Mouse (Mus musculus): ENCODE results near the gene Crxos. TPM values are rescaled to one million over a fixed set of nuclear protein-coding genes. Genes with fewer than 3 reads are reported as not detected.

Crxos gene
- polyA plus RNA-seq, 1 experiment from 2014 or later: not detected

- Histone ChIP-seq H3K27me3 (replicated peaks; ENCODE audit: control insufficient read depth, insufficient read depth, low read length) (no peaks in the 10 kb centered on the region), H3K9me3 (replicated peaks; ENCODE audit: control insufficient read depth, low read length) (no peaks in the 10 kb centered on the region), H3K36me3 (ENCODE audit: control insufficient read depth, insufficient read depth, low read length) (peaks cover 11% of the 10 kb centered on the region), H3K9ac (ENCODE audit: low read length) (peak overlapping the region; percentile 13; the same call in 1 of the 2 replicates), H3K4me3 (ENCODE audit: low read depth, low read length) (no peak overlapping the region), H3K4me2 (ENCODE audit: low read length) (peak overlapping the region; percentile 38), H3K4me1 (ENCODE audit: control insufficient read depth, insufficient read depth, low read length) (peaks cover 6% of the 10 kb centered on the region), H3K27ac (ENCODE audit: low read depth, low read length) (no peak overlapping the region)
- DNase-seq (ENCODE audit: low spot score) (peak; percentile 54), ATAC-seq (no peak)
- WGBS: 9% methylated on average over 23 of the region's 23 CpGs
Observed at GRCm38 (mm10) chr7:15948381-15948941, 66.0 kb downstream of the Crxos start.

GRCm38 (mm10) chr7:15949216-15949790, 66.9 kb downstream of the Crxos start:
- peaks cover 6% of the 10 kb centered on the region for H3K4me1 ChIP-seq (ENCODE audit: control insufficient read depth, insufficient read depth, low read length)
- H3K9ac ChIP-seq (ENCODE audit: low read length): no peak overlapping the region
- WGBS: 87% methylated on average over 7 of the region's 7 CpGs
- ATAC-seq (no peak), DNase-seq (ENCODE audit: low spot score) (no peak)
- H3K27ac ChIP-seq (ENCODE audit: low read depth, low read length): no peak overlapping the region
- peaks cover 2% of the 10 kb centered on the region; the same call in 1 of the 2 replicates for H3K36me3 ChIP-seq (ENCODE audit: control insufficient read depth, insufficient read depth, low read length)
- no peak overlapping the region for H3K4me2 ChIP-seq (ENCODE audit: low read length)
- H3K4me3 ChIP-seq (ENCODE audit: low read depth, low read length): no peak overlapping the region
- no peaks in the 10 kb centered on the region for H3K9me3 ChIP-seq (replicated peaks; ENCODE audit: control insufficient read depth, low read length)
- H3K27me3 ChIP-seq (replicated peaks; ENCODE audit: control insufficient read depth, insufficient read depth, low read length): no peaks in the 10 kb centered on the region

GRCm38 (mm10) chr7:15950008-15950407, 67.6 kb downstream of the Crxos start:
- H3K27me3 ChIP-seq (replicated peaks; ENCODE audit: control insufficient read depth, insufficient read depth, low read length): no peaks in the 10 kb centered on the region
- WGBS: 83% methylated on average over 15 of the region's 15 CpGs
- DNase-seq (ENCODE audit: low spot score) (no peak), ATAC-seq (no peak)
- H3K4me2 ChIP-seq (ENCODE audit: low read length): no peak overlapping the region
- H3K36me3 ChIP-seq (ENCODE audit: control insufficient read depth, insufficient read depth, low read length): no peaks in the 10 kb centered on the region
- no peaks in the 10 kb centered on the region for H3K9me3 ChIP-seq (replicated peaks; ENCODE audit: control insufficient read depth, low read length)
- no peak overlapping the region for H3K4me3 ChIP-seq (ENCODE audit: low read depth, low read length)
- no peak overlapping the region for H3K27ac ChIP-seq (ENCODE audit: low read depth, low read length)
- no peak overlapping the region for H3K9ac ChIP-seq (ENCODE audit: low read length)
- H3K4me1 ChIP-seq (ENCODE audit: control insufficient read depth, insufficient read depth, low read length): peaks cover 1% of the 10 kb centered on the region

GRCm38 (mm10) chr7:15952416-15952815, 70.0 kb downstream of the Crxos start:
- no peak for DNase-seq (ENCODE audit: low spot score)
- no peaks in the 10 kb centered on the region for H3K9me3 ChIP-seq (replicated peaks; ENCODE audit: control insufficient read depth, low read length)
- H3K4me3 ChIP-seq (ENCODE audit: low read depth, low read length): no peak overlapping the region
- H3K27me3 ChIP-seq (replicated peaks; ENCODE audit: control insufficient read depth, insufficient read depth, low read length): no peaks in the 10 kb centered on the region
- no peaks in the 10 kb centered on the region for H3K36me3 ChIP-seq (ENCODE audit: control insufficient read depth, insufficient read depth, low read length)
- H3K4me2 ChIP-seq (ENCODE audit: low read length): no peak overlapping the region
- no peak for ATAC-seq
- no peak overlapping the region for H3K9ac ChIP-seq (ENCODE audit: low read length)
- WGBS: 79% methylated on average over 3 of the region's 3 CpGs
- no peaks in the 10 kb centered on the region for H3K4me1 ChIP-seq (ENCODE audit: control insufficient read depth, insufficient read depth, low read length)
- no peak overlapping the region for H3K27ac ChIP-seq (ENCODE audit: low read depth, low read length)

Other genes with a start within 250 kb of the Crxos start
- gene Obox3, start 242.7 kb upstream of the Crxos start, polyA plus RNA-seq (2014; fragmentation: Nextera tagmentation; extraction: Ambion mirVana): not detected in 2 replicates
- not detected in 2 replicates for gene Obox5, start 132.5 kb upstream of the Crxos start, polyA plus RNA-seq (2014; fragmentation: Nextera tagmentation; extraction: Ambion mirVana)
- not detected in 2 replicates for gene Obox6, start 42.9 kb upstream of the Crxos start, polyA plus RNA-seq (2014; fragmentation: Nextera tagmentation; extraction: Ambion mirVana)
- gene Crx, start 2.6 kb upstream of the Crxos start, polyA plus RNA-seq (2014; fragmentation: Nextera tagmentation; extraction: Ambion mirVana): 0.09 TPM in 1 of 2 replicates, not detected in the other
- gene Selenow, start 39.8 kb downstream of the Crxos start, polyA plus RNA-seq (2014; fragmentation: Nextera tagmentation; extraction: Ambion mirVana): 1,730 and 1,790 TPM in 2 replicates
- gene Nop53, start 63.5 kb downstream of the Crxos start, polyA plus RNA-seq (2014; fragmentation: Nextera tagmentation; extraction: Ambion mirVana): 142 and 147 TPM in 2 replicates
- 4.5 and 6.2 TPM in 2 replicates for gene Ehd2, start 85.0 kb downstream of the Crxos start, polyA plus RNA-seq (2014; fragmentation: Nextera tagmentation; extraction: Ambion mirVana)
- 4.3 and 6.0 TPM in 2 replicates for gene Bicra, start 165.3 kb downstream of the Crxos start, polyA plus RNA-seq (2014; fragmentation: Nextera tagmentation; extraction: Ambion mirVana)
- gene Zfp541, start 179.2 kb downstream of the Crxos start, polyA plus RNA-seq (2014; fragmentation: Nextera tagmentation; extraction: Ambion mirVana): 0.16 TPM in 1 of 2 replicates, not detected in the other
- gene Napa, start 215.8 kb downstream of the Crxos start, polyA plus RNA-seq (2014; fragmentation: Nextera tagmentation; extraction: Ambion mirVana): 156 and 164 TPM in 2 replicates
- 34.5 and 37.0 TPM in 2 replicates for gene Kptn, start 237.3 kb downstream of the Crxos start, polyA plus RNA-seq (2014; fragmentation: Nextera tagmentation; extraction: Ambion mirVana)
- 0.85 and 0.94 TPM in 2 replicates for gene Slc8a2, start 247.2 kb downstream of the Crxos start, polyA plus RNA-seq (2014; fragmentation: Nextera tagmentation; extraction: Ambion mirVana)

All from forebrain, embryonic 14.5 days (tissue).